Mouse (Mus musculus) cerebellum, adult 2 months (tissue): ENCODE measurements around the gene Whrn.

Experiments
- CTCF ChIP-seq: fragments of 200-500 bp; IDR thresholded peaks from 2 replicates; pipeline ENCODE4 v1.5.1; 2011; ENCODE audit warnings: low read depth, mild to moderate bottlenecking, control low read depth, low read length, moderate library complexity, borderline replicate concordance; ENCODE audit not compliant: insufficient read depth
- POLR2A ChIP-seq: fragments of 200-500 bp; IDR thresholded peaks from 2 replicates; pipeline ENCODE4 v1.6.1; 2011; ENCODE audit warnings: low read length, control low read depth, borderline replicate concordance; ENCODE audit not compliant: insufficient read depth

DNA sequence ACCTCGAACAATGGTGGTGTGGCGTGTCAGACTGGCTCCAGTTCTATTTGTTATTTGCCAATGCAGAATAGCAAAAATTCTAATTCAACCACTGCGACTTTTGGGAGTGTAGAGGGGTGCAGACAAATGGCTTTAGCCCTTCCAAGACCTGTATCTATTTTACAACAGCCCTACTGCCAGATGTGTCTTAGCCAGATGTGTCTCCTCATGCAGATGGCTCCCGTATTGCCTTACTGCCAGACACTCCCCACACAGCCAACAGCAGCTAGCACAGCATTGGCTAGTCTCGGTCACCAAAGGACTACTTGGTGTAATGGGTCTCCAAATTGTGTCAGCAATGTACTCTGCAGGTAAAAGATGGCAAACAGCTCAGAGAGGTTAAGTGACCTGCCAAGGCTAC, 84.6 kb downstream of the Whrn start:
- TF ChIP-seq POLR2A: no peak
- no peak for TF ChIP-seq CTCF
